Mouse (Mus musculus): ENCODE data around the gene Gpha2. TPM values are rescaled to one million over a fixed set of nuclear protein-coding genes. Genes with fewer than 3 reads are reported as not detected.

Gpha2 gene
- total RNA-seq (2014; rRNA removed) (not detected in 2 replicates), polyA plus RNA-seq (2015; fragmentation: Nextera tagmentation; extraction: Ambion mirVana) (0.31 TPM in 1 of 2 replicates, not detected in the other)

- ATAC-seq (ENCODE audit: low FRiP score) (no peak), DNase-seq (ENCODE audit: low spot score) (no peak)
- TF ChIP-seq CTCF (IDR thresholded peaks at IDR 0.05), result no peak
- Histone ChIP-seq H3K9me3 (ENCODE audit: low read length) (no peaks in the 10 kb centered on the region), H3K9ac (replicated peaks; ENCODE audit: low read length, poor library complexity, severe bottlenecking) (no peak within 1 kb of the TSS), H3K4me2 (ENCODE audit: low read depth, low read length, poor library complexity, severe bottlenecking) (no peak within 1 kb of the TSS), H3K27ac (ENCODE audit: low read depth, low read length) (no peak within 1 kb of the TSS), H3K4me1 (ENCODE audit: insufficient read depth, low read length) (no peaks in the 10 kb centered on the region), H3K27me3 (ENCODE audit: insufficient read depth, low read length) (no peaks in the 10 kb centered on the region), H3K36me3 (ENCODE audit: insufficient read depth, low read length) (peaks cover 48% of the 10 kb centered on the region), H3K4me3 (ENCODE audit: low read depth, low read length) (no peak within 1 kb of the TSS)
- WGBS, result 32% methylated on average over 2 of the region's 2 CpGs
These were observed at the start of gene Gpha2 for GRCm38 (mm10) chr19:6226135-6226534. Gene Gpha2 (plus strand): TSS chr19:6226380.

GRCm38 (mm10) chr19:6178775-6179174 lies 47.4 kb upstream of the Gpha2 start:
- Histone ChIP-seq H3K4me2 (ENCODE audit: low read depth, low read length, poor library complexity, severe bottlenecking) (no peak overlapping the region), H3K4me1 (ENCODE audit: insufficient read depth, low read length) (no peaks in the 10 kb centered on the region), H3K27me3 (ENCODE audit: insufficient read depth, low read length) (no peaks in the 10 kb centered on the region), H3K27ac (ENCODE audit: low read depth, low read length) (no peak overlapping the region), H3K36me3 (ENCODE audit: insufficient read depth, low read length) (no peaks in the 10 kb centered on the region), H3K4me3 (ENCODE audit: low read depth, low read length) (no peak overlapping the region), H3K9me3 (ENCODE audit: low read length) (no peaks in the 10 kb centered on the region), H3K9ac (replicated peaks; ENCODE audit: low read length, poor library complexity, severe bottlenecking) (no peak overlapping the region)
- no peak for DNase-seq (ENCODE audit: low spot score)
- WGBS, result 95% methylated on average over 3 of the region's 6 CpGs
- no peak for ATAC-seq (ENCODE audit: low FRiP score)
- TF ChIP-seq CTCF (IDR thresholded peaks at IDR 0.05), result no peak

GRCm38 (mm10) chr19:6181629-6182028 lies 44.6 kb upstream of the Gpha2 start:
- Histone ChIP-seq H3K9me3 (ENCODE audit: low read length) (no peaks in the 10 kb centered on the region), H3K36me3 (ENCODE audit: insufficient read depth, low read length) (no peaks in the 10 kb centered on the region), H3K4me1 (ENCODE audit: insufficient read depth, low read length) (no peaks in the 10 kb centered on the region), H3K27ac (ENCODE audit: low read depth, low read length) (no peak overlapping the region), H3K4me3 (ENCODE audit: low read depth, low read length) (no peak overlapping the region), H3K27me3 (ENCODE audit: insufficient read depth, low read length) (no peaks in the 10 kb centered on the region), H3K4me2 (ENCODE audit: low read depth, low read length, poor library complexity, severe bottlenecking) (no peak overlapping the region), H3K9ac (replicated peaks; ENCODE audit: low read length, poor library complexity, severe bottlenecking) (no peak overlapping the region)
- DNase-seq (ENCODE audit: low spot score), result no peak
- WGBS, result 29% methylated on average over 5 of the region's 5 CpGs
- TF ChIP-seq CTCF (IDR thresholded peaks at IDR 0.05), result no peak
- no peak for ATAC-seq (ENCODE audit: low FRiP score)

- Histone ChIP-seq H3K4me2 (ENCODE audit: low read depth, low read length, poor library complexity, severe bottlenecking) (no peak overlapping the region), H3K9ac (replicated peaks; ENCODE audit: low read length, poor library complexity, severe bottlenecking) (no peak overlapping the region), H3K4me1 (ENCODE audit: insufficient read depth, low read length) (no peaks in the 10 kb centered on the region), H3K9me3 (ENCODE audit: low read length) (no peaks in the 10 kb centered on the region), H3K27ac (ENCODE audit: low read depth, low read length) (no peak overlapping the region), H3K27me3 (ENCODE audit: insufficient read depth, low read length) (no peaks in the 10 kb centered on the region), H3K4me3 (ENCODE audit: low read depth, low read length) (no peak overlapping the region), H3K36me3 (ENCODE audit: insufficient read depth, low read length) (no peaks in the 10 kb centered on the region)
- TF ChIP-seq CTCF (IDR thresholded peaks at IDR 0.05), result no peak
- WGBS, result 15% methylated on average over 3 of the region's 3 CpGs
- ATAC-seq (ENCODE audit: low FRiP score) (no peak), DNase-seq (ENCODE audit: low spot score) (peak; percentile 9)
These were observed 43.6 kb upstream of the Gpha2 start for GRCm38 (mm10) chr19:6182534-6182933.

- no peak for TF ChIP-seq CTCF (IDR thresholded peaks at IDR 0.05)
- WGBS, result 90% methylated on average over 23 of the region's 23 CpGs
- Histone ChIP-seq H3K27me3 (ENCODE audit: insufficient read depth, low read length) (no peaks in the 10 kb centered on the region), H3K27ac (ENCODE audit: low read depth, low read length) (no peak within 1 kb of the TSS), H3K9me3 (ENCODE audit: low read length) (no peaks in the 10 kb centered on the region), H3K4me2 (ENCODE audit: low read depth, low read length, poor library complexity, severe bottlenecking) (no peak within 1 kb of the TSS), H3K4me3 (ENCODE audit: low read depth, low read length) (no peak within 1 kb of the TSS), H3K4me1 (ENCODE audit: insufficient read depth, low read length) (no peaks in the 10 kb centered on the region), H3K36me3 (ENCODE audit: insufficient read depth, low read length) (no peaks in the 10 kb centered on the region), H3K9ac (replicated peaks; ENCODE audit: low read length, poor library complexity, severe bottlenecking) (no peak within 1 kb of the TSS)
- DNase-seq (ENCODE audit: low spot score) (no peak), ATAC-seq (ENCODE audit: low FRiP score) (no peak)
These were observed 42.0 kb upstream of the Gpha2 start, which contains the start of gene Majin for GRCm38 (mm10) chr19:6184131-6184530. Gene Majin (plus strand): TSS chr19:6184388.

- no peak for TF ChIP-seq CTCF (IDR thresholded peaks at IDR 0.05)
- ATAC-seq (ENCODE audit: low FRiP score) (no peak), DNase-seq (ENCODE audit: low spot score) (no peak)
- H3K4me2 ChIP-seq (ENCODE audit: low read depth, low read length, poor library complexity, severe bottlenecking), result no peak overlapping the region
- H3K4me1 ChIP-seq (ENCODE audit: insufficient read depth, low read length), result no peaks in the 10 kb centered on the region
- no peak overlapping the region for H3K4me3 ChIP-seq (ENCODE audit: low read depth, low read length)
- H3K27ac ChIP-seq (ENCODE audit: low read depth, low read length), result no peak overlapping the region
- no peaks in the 10 kb centered on the region for H3K27me3 ChIP-seq (ENCODE audit: insufficient read depth, low read length)
- no peak overlapping the region for H3K9ac ChIP-seq (replicated peaks; ENCODE audit: low read length, poor library complexity, severe bottlenecking)
- no peaks in the 10 kb centered on the region for H3K36me3 ChIP-seq (ENCODE audit: insufficient read depth, low read length)
- 84% methylated on average over 2 of the region's 2 CpGs for WGBS
- no peaks in the 10 kb centered on the region for H3K9me3 ChIP-seq (ENCODE audit: low read length)
These were observed 21.9 kb upstream of the Gpha2 start for GRCm38 (mm10) chr19:6204265-6204664.

All from midbrain, postnatal 0 days (tissue).